Mouse (Mus musculus): ENCODE data around the gene Slc6a16. TPM values are rescaled to one million over a fixed set of nuclear protein-coding genes. Genes with fewer than 3 reads are reported as not detected.
A peak's percentile ranks its signal among the peaks of the same experiment; 100 is the strongest.

Slc6a16 gene
- total and polyA plus RNA-seq, 3 experiments = 0.27 TPM; not detected in 2

DNA sequence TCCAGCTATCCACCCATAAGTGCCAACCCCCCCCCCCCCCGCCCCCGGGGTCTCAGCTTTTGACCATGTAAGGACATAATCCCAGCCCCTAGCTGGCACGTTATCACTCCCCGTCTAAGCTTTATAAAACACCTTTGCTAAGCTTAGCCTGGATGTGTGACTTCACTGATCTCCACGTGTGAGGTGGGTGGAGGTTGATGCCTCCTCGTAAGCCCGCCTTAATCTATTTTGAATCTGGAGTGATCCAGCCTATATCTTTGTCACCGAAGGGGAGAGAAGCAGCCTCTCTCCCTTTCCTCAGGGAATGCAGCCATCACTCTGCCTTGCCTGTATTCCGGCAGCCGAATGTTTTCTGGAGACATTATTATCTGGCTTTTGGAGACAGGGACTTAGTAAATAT lies 38.2 kb upstream of the Slc6a16 start:
- Histone ChIP-seq H3K4me1 (ENCODE audit: insufficient read depth, low read depth, low read length) (0 out of 2 replicates have a peak, but pooled peaks cover 2% of the 10 kb centered on the region), H3K9me3 (replicated peaks) (no peaks in the 10 kb centered on the region), H3K27me3 (ENCODE audit: insufficient read depth, low read length) (peaks cover 34% of the 10 kb centered on the region), H3K36me3 (replicated peaks) (no peaks in the 10 kb centered on the region), H3K4me3 (ENCODE audit: low read depth, low read length) (no peak overlapping the region)
- ATAC-seq (ENCODE audit: extremely low read depth, insufficient number of reproducible peaks, low FRiP score, poor library complexity, severe bottlenecking) = no peak
- no peak for DNase-seq (ENCODE audit: low spot score)
- TF ChIP-seq POLR2AphosphoS5 (IDR thresholded peaks at IDR 0.05; ENCODE audit: insufficient replicate concordance, low read depth, low read length) (no peak), GATA2 (IDR thresholded peaks at IDR 0.05; ENCODE audit: borderline replicate concordance, low read depth, low read length) (no peak), TAL1 (conservative IDR thresholded peaks at IDR 0.05; ENCODE audit: low read depth, low read length) (no peak), CTCF (IDR thresholded peaks at IDR 0.05; ENCODE audit: low read depth, low read length) (no peak), GATA1 (IDR thresholded peaks at IDR 0.05; ENCODE audit: borderline replicate concordance, low read length) (no peak)

- ATAC-seq (ENCODE audit: extremely low read depth, insufficient number of reproducible peaks, low FRiP score, poor library complexity, severe bottlenecking) = no peak
- peaks cover 25% of the 10 kb centered on the region for H3K27me3 ChIP-seq (ENCODE audit: insufficient read depth, low read length)
- H3K4me1 ChIP-seq (ENCODE audit: insufficient read depth, low read depth, low read length) = no peaks in the 10 kb centered on the region
- no peaks in the 10 kb centered on the region for H3K9me3 ChIP-seq (replicated peaks)
- no peak within 1 kb of the TSS; the same call in 1 of the 2 replicates for H3K4me3 ChIP-seq (ENCODE audit: low read depth, low read length)
- TF ChIP-seq GATA2 (IDR thresholded peaks at IDR 0.05; ENCODE audit: borderline replicate concordance, low read depth, low read length) = no peak
- TF ChIP-seq CTCF (IDR thresholded peaks at IDR 0.05; ENCODE audit: low read depth, low read length) = no peak
- TF ChIP-seq TAL1 (conservative IDR thresholded peaks at IDR 0.05; ENCODE audit: low read depth, low read length) = no peak
- no peak for TF ChIP-seq POLR2AphosphoS5 (IDR thresholded peaks at IDR 0.05; ENCODE audit: insufficient replicate concordance, low read depth, low read length)
- no peak for TF ChIP-seq GATA1 (IDR thresholded peaks at IDR 0.05; ENCODE audit: borderline replicate concordance, low read length)
- H3K36me3 ChIP-seq (replicated peaks) = no peaks in the 10 kb centered on the region
- DNase-seq (ENCODE audit: low spot score) = no peak
Measured at GRCm38 (mm10) chr7:45204380-45205143, 36.3 kb upstream of the Slc6a16 start, which contains the start of gene Ccdc155. Ccdc155 (minus strand) TSS chr7:45204892.

DNA sequence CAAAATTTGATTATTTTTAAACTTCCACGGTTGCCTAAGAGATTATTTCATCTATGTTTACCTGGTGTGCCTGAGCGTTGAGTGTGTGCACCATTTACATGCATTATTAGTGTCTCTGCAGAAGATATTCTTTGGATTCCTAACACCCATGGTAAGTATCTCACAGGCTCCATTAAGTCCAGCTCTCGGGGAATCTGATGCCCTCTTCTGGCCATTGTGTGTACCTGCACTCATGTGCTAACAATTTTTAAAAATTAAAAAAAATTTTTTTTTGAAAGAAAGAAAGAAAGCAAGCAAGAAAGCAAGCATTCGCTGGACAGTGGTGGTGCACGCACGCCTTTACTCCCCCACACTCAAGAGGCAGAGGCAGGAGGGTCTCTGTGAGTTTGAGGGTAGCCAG lies 32.6 kb upstream of the Slc6a16 start:
- ATAC-seq (ENCODE audit: extremely low read depth, insufficient number of reproducible peaks, low FRiP score, poor library complexity, severe bottlenecking) (no peak), DNase-seq (ENCODE audit: low spot score) (no peak)
- peaks cover 38% of the 10 kb centered on the region for H3K27me3 ChIP-seq (ENCODE audit: insufficient read depth, low read length)
- TF ChIP-seq POLR2AphosphoS5 (IDR thresholded peaks at IDR 0.05; ENCODE audit: insufficient replicate concordance, low read depth, low read length) (no peak), GATA1 (IDR thresholded peaks at IDR 0.05; ENCODE audit: borderline replicate concordance, low read length) (no peak), GATA2 (IDR thresholded peaks at IDR 0.05; ENCODE audit: borderline replicate concordance, low read depth, low read length) (no peak), TAL1 (conservative IDR thresholded peaks at IDR 0.05; ENCODE audit: low read depth, low read length) (no peak), CTCF (IDR thresholded peaks at IDR 0.05; ENCODE audit: low read depth, low read length) (no peak)
- no peaks in the 10 kb centered on the region for H3K9me3 ChIP-seq (replicated peaks)
- peaks cover 11% of the 10 kb centered on the region for H3K4me1 ChIP-seq (ENCODE audit: insufficient read depth, low read depth, low read length)
- H3K4me3 ChIP-seq (ENCODE audit: low read depth, low read length) = no peak overlapping the region
- H3K36me3 ChIP-seq (replicated peaks) = no peaks in the 10 kb centered on the region

DNA sequence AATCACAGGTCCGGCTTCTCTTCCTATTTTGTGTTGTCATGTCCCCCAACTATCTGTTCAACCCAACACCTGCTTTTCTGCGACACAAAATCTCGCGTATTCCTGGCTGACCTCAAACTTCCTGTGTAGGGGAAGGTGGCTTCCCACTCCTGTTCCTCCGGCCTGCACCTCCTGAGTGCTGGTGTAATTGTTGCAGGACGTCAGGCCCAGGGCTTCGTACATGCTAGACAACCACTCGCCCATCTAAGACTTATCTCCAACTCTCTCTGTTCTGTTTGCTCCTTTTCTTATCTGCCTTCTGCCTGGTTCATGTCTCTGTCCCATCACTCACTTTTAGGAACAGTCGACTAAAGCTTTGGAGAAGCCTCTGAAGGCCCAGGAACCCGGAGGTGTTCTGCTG lies 29.8 kb upstream of the Slc6a16 start:
- H3K27me3 ChIP-seq (ENCODE audit: insufficient read depth, low read length) = peaks cover 45% of the 10 kb centered on the region
- TF ChIP-seq CTCF (IDR thresholded peaks at IDR 0.05; ENCODE audit: low read depth, low read length) = no peak
- no peak for TF ChIP-seq GATA2 (IDR thresholded peaks at IDR 0.05; ENCODE audit: borderline replicate concordance, low read depth, low read length)
- no peak for TF ChIP-seq TAL1 (conservative IDR thresholded peaks at IDR 0.05; ENCODE audit: low read depth, low read length)
- no peak for TF ChIP-seq POLR2AphosphoS5 (IDR thresholded peaks at IDR 0.05; ENCODE audit: insufficient replicate concordance, low read depth, low read length)
- TF ChIP-seq GATA1 (IDR thresholded peaks at IDR 0.05; ENCODE audit: borderline replicate concordance, low read length) = no peak
- ATAC-seq (ENCODE audit: extremely low read depth, insufficient number of reproducible peaks, low FRiP score, poor library complexity, severe bottlenecking) = no peak
- no peaks in the 10 kb centered on the region for H3K9me3 ChIP-seq (replicated peaks)
- no peak for DNase-seq (ENCODE audit: low spot score)
- H3K36me3 ChIP-seq (replicated peaks) = no peaks in the 10 kb centered on the region
- H3K4me1 ChIP-seq (ENCODE audit: insufficient read depth, low read depth, low read length) = peaks cover 11% of the 10 kb centered on the region
- no peak overlapping the region for H3K4me3 ChIP-seq (ENCODE audit: low read depth, low read length)

DNA sequence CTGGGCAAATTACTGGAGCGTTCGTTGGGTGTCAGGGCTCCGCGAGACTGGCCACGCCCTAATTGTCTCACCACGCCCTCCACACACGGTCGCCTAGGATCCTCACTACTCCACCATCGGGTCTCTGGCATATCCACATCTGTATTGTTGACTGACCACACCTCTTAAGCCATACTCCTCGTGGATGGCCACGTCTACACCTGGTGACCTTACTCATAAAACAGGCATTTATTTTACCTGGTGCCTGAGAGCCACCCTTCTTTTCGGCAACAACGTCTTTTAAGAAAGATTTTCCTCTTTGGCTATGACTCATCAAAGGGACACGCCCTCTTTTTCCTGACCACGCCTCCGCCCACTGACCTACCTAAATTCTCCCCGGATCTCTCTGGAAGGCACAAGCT lies 29.0 kb upstream of the Slc6a16 start, which contains the start of gene Dkkl1:
Gene Dkkl1 (minus strand): TSS at position 297 of the 401 bp plus-strand sequence.
- no peak for TF ChIP-seq GATA2 (IDR thresholded peaks at IDR 0.05; ENCODE audit: borderline replicate concordance, low read depth, low read length)
- TF ChIP-seq TAL1 (conservative IDR thresholded peaks at IDR 0.05; ENCODE audit: low read depth, low read length) = no peak
- no peak for TF ChIP-seq CTCF (IDR thresholded peaks at IDR 0.05; ENCODE audit: low read depth, low read length)
- Histone ChIP-seq H3K36me3 (replicated peaks) (no peaks in the 10 kb centered on the region), H3K4me3 (ENCODE audit: low read depth, low read length) (peak within 1 kb of the TSS; percentile 34; the same call in 1 of the 2 replicates), H3K4me1 (ENCODE audit: insufficient read depth, low read depth, low read length) (peaks cover 11% of the 10 kb centered on the region), H3K27me3 (ENCODE audit: insufficient read depth, low read length) (peaks cover 50% of the 10 kb centered on the region), H3K9me3 (replicated peaks) (no peaks in the 10 kb centered on the region)
- ATAC-seq (ENCODE audit: extremely low read depth, insufficient number of reproducible peaks, low FRiP score, poor library complexity, severe bottlenecking) (no peak), DNase-seq (ENCODE audit: low spot score) (no peak)

GRCm38 (mm10) chr7:45212356-45212755 lies 28.5 kb upstream of the Slc6a16 start:
- peaks cover 55% of the 10 kb centered on the region for H3K27me3 ChIP-seq (ENCODE audit: insufficient read depth, low read length)
- no peak for DNase-seq (ENCODE audit: low spot score)
- no peaks in the 10 kb centered on the region for H3K36me3 ChIP-seq (replicated peaks)
- ATAC-seq (ENCODE audit: extremely low read depth, insufficient number of reproducible peaks, low FRiP score, poor library complexity, severe bottlenecking) = no peak
- no peak for TF ChIP-seq GATA1 (IDR thresholded peaks at IDR 0.05; ENCODE audit: borderline replicate concordance, low read length)
- TF ChIP-seq GATA2 (IDR thresholded peaks at IDR 0.05; ENCODE audit: borderline replicate concordance, low read depth, low read length) = no peak
- TF ChIP-seq CTCF (IDR thresholded peaks at IDR 0.05; ENCODE audit: low read depth, low read length) = no peak
- TF ChIP-seq POLR2AphosphoS5 (IDR thresholded peaks at IDR 0.05; ENCODE audit: insufficient replicate concordance, low read depth, low read length) = no peak
- TF ChIP-seq TAL1 (conservative IDR thresholded peaks at IDR 0.05; ENCODE audit: low read depth, low read length) = no peak
- peaks cover 11% of the 10 kb centered on the region for H3K4me1 ChIP-seq (ENCODE audit: insufficient read depth, low read depth, low read length)
- no peaks in the 10 kb centered on the region for H3K9me3 ChIP-seq (replicated peaks)
- H3K4me3 ChIP-seq (ENCODE audit: low read depth, low read length) = no peak overlapping the region

All from G1E (cell line).